Mouse (Mus musculus): ENCODE data around the gene Kdm4b. TPM values are rescaled to one million over a fixed set of nuclear protein-coding genes. Genes with fewer than 3 reads are reported as not detected.

Kdm4b gene
- polyA plus RNA-seq, 1 experiment from 2014 or later, result 28.9 TPM

GRCm38 (mm10) chr17:56361542-56361941, 35.7 kb downstream of the Kdm4b start:
- no peak for ATAC-seq (ENCODE audit: insufficient number of reproducible peaks, insufficient read depth, low FRiP score, low read depth)
- Histone ChIP-seq H3K4me2 (replicated peaks; ENCODE audit: low read depth, low read length) (no peak overlapping the region), H3K27ac (ENCODE audit: low read length) (no peak overlapping the region), H3K4me3 (ENCODE audit: low read depth, low read length) (no peak overlapping the region), H3K4me1 (ENCODE audit: control insufficient read depth, insufficient read depth, low read length) (0 out of 2 replicates have a peak, but pooled peaks cover 8% of the 10 kb centered on the region), H3K9ac (replicated peaks; ENCODE audit: low read depth, low read length) (no peak overlapping the region), H3K36me3 (ENCODE audit: control insufficient read depth, insufficient read depth, low read length) (peaks cover 18% of the 10 kb centered on the region), H3K9me3 (ENCODE audit: control insufficient read depth, low read depth, low read length) (no peaks in the 10 kb centered on the region), H3K27me3 (ENCODE audit: control insufficient read depth, insufficient read depth, low read length) (no peaks in the 10 kb centered on the region)
- WGBS, result 84% methylated on average over 2 of the region's 2 CpGs

- Histone ChIP-seq H3K4me2 (replicated peaks; ENCODE audit: low read depth, low read length) (no peak overlapping the region), H3K9me3 (ENCODE audit: control insufficient read depth, low read depth, low read length) (no peaks in the 10 kb centered on the region), H3K36me3 (ENCODE audit: control insufficient read depth, insufficient read depth, low read length) (peaks cover 24% of the 10 kb centered on the region), H3K27me3 (ENCODE audit: control insufficient read depth, insufficient read depth, low read length) (no peaks in the 10 kb centered on the region), H3K4me3 (ENCODE audit: low read depth, low read length) (no peak overlapping the region), H3K9ac (replicated peaks; ENCODE audit: low read depth, low read length) (no peak overlapping the region), H3K27ac (ENCODE audit: low read length) (no peak overlapping the region), H3K4me1 (ENCODE audit: control insufficient read depth, insufficient read depth, low read length) (0 out of 2 replicates have a peak, but pooled peaks cover 8% of the 10 kb centered on the region)
- ATAC-seq (ENCODE audit: insufficient number of reproducible peaks, insufficient read depth, low FRiP score, low read depth), result no peak
- 37% methylated on average over 7 of the region's 7 CpGs for WGBS
These were observed 40.2 kb downstream of the Kdm4b start for GRCm38 (mm10) chr17:56365791-56366673.

DNA sequence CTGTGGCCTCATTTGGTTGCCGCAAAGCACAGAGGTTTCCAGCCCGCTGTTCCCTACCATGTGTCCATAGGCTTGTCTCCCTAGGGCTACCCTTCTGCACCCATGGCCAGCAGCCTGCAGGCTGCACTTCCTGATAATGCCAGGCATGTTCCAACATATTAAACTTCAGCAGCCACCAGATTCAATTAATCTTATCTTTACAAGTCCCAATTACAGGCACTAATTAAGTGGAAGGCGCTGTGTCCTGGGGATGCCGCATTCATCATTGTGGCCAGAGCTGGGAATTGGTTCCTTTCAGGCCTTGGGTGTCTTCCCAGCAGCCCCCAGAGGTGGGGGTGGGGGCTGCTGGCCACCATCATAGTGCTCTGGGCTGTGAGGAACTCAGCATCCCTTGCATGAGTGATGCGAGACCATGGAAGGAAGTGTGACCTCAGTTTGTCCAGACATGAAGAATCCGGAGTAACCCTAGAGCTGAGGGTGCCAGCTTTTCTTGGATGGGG, 42.5 kb downstream of the Kdm4b start:
- 93% methylated on average over 6 of the region's 6 CpGs for WGBS
- no peak for ATAC-seq (ENCODE audit: insufficient number of reproducible peaks, insufficient read depth, low FRiP score, low read depth)

GRCm38 (mm10) chr17:56370090-56370489, 44.2 kb downstream of the Kdm4b start:
- H3K4me2 ChIP-seq (replicated peaks; ENCODE audit: low read depth, low read length), result no peak overlapping the region
- no peaks in the 10 kb centered on the region for H3K9me3 ChIP-seq (ENCODE audit: control insufficient read depth, low read depth, low read length)
- ATAC-seq (ENCODE audit: insufficient number of reproducible peaks, insufficient read depth, low FRiP score, low read depth), result no peak
- H3K4me1 ChIP-seq (ENCODE audit: control insufficient read depth, insufficient read depth, low read length), result 0 out of 2 replicates have a peak, but pooled peaks cover 8% of the 10 kb centered on the region
- no peak overlapping the region for H3K9ac ChIP-seq (replicated peaks; ENCODE audit: low read depth, low read length)
- no peak overlapping the region for H3K27ac ChIP-seq (ENCODE audit: low read length)
- no peaks in the 10 kb centered on the region for H3K27me3 ChIP-seq (ENCODE audit: control insufficient read depth, insufficient read depth, low read length)
- H3K4me3 ChIP-seq (ENCODE audit: low read depth, low read length), result no peak overlapping the region
- H3K36me3 ChIP-seq (ENCODE audit: control insufficient read depth, insufficient read depth, low read length), result peaks cover 38% of the 10 kb centered on the region
- WGBS, result 78% methylated on average over 3 of the region's 3 CpGs

More for the DNA sequence above, 42.5 kb downstream of the Kdm4b start:
- Histone ChIP-seq H3K4me1 (ENCODE audit: control insufficient read depth, insufficient read depth, low read length) (0 out of 2 replicates have a peak, but pooled peaks cover 8% of the 10 kb centered on the region), H3K36me3 (ENCODE audit: control insufficient read depth, insufficient read depth, low read length) (peaks cover 32% of the 10 kb centered on the region), H3K4me3 (ENCODE audit: low read depth, low read length) (no peak overlapping the region), H3K27me3 (ENCODE audit: control insufficient read depth, insufficient read depth, low read length) (no peaks in the 10 kb centered on the region), H3K9ac (replicated peaks; ENCODE audit: low read depth, low read length) (no peak overlapping the region), H3K27ac (ENCODE audit: low read length) (no peak overlapping the region), H3K4me2 (replicated peaks; ENCODE audit: low read depth, low read length) (no peak overlapping the region), H3K9me3 (ENCODE audit: control insufficient read depth, low read depth, low read length) (no peaks in the 10 kb centered on the region)

DNA sequence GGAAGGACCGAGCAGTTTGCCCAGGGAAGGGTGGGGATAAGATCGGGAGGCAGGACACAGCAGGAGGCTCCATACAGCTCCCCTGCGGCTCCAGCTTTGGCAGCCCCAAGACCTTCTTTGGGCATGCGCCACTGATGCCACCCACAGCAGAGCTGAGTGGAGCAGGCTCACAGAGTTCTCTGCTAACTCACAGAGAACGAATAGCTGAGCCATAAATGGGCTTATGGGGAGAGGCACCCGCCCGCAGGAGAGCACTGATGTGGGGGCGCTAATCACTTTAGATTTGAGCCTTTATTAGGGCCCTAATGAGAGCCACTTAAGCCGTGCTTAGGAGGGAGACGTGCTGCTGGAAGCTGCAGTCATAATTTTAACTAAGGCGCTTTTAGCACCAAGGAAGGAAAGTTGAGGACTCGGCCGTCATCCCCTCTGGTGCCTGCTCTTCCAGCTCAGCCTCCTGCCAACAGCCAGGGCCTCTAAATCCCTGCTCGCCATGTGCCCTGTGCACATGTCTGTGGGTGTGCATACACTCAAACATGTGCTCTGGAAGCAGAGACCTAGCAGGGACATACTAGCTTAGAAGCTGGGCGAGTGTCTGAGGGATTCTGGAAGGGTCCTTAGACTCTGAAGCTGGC, 45.3 kb downstream of the Kdm4b start:
- no peak overlapping the region for H3K9ac ChIP-seq (replicated peaks; ENCODE audit: low read depth, low read length)
- no peak overlapping the region for H3K4me2 ChIP-seq (replicated peaks; ENCODE audit: low read depth, low read length)
- no peaks in the 10 kb centered on the region for H3K4me1 ChIP-seq (ENCODE audit: control insufficient read depth, insufficient read depth, low read length)
- no peak for ATAC-seq (ENCODE audit: insufficient number of reproducible peaks, insufficient read depth, low FRiP score, low read depth)
- WGBS, result 87% methylated on average over 15 of the region's 15 CpGs
- no peak overlapping the region for H3K27ac ChIP-seq (ENCODE audit: low read length)
- no peak overlapping the region for H3K4me3 ChIP-seq (ENCODE audit: low read depth, low read length)
- H3K9me3 ChIP-seq (ENCODE audit: control insufficient read depth, low read depth, low read length), result no peaks in the 10 kb centered on the region
- peaks cover 44% of the 10 kb centered on the region for H3K36me3 ChIP-seq (ENCODE audit: control insufficient read depth, insufficient read depth, low read length)
- H3K27me3 ChIP-seq (ENCODE audit: control insufficient read depth, insufficient read depth, low read length), result no peaks in the 10 kb centered on the region

DNA sequence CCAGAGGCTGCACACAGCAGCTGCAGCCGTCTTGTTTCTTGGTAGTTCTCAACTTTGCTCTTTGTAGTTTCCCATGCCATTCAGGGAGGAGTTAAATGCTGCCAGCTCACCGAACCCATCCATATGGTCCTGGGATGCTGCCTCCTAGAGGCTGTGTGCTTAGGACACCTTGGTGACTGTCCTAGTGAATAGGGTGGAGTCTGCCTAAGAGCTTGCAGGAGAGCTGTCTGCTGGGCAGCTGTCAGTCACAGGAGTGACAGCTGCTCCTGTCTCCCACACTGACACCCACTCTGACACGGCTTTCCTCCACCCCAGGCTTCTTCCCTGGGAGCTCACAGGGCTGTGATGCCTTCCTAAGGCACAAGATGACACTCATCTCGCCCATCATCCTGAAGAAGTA, 46.2 kb downstream of the Kdm4b start:
- Histone ChIP-seq H3K27me3 (ENCODE audit: control insufficient read depth, insufficient read depth, low read length) (no peaks in the 10 kb centered on the region), H3K9me3 (ENCODE audit: control insufficient read depth, low read depth, low read length) (no peaks in the 10 kb centered on the region), H3K9ac (replicated peaks; ENCODE audit: low read depth, low read length) (no peak overlapping the region), H3K27ac (ENCODE audit: low read length) (no peak overlapping the region), H3K36me3 (ENCODE audit: control insufficient read depth, insufficient read depth, low read length) (peaks cover 52% of the 10 kb centered on the region), H3K4me3 (ENCODE audit: low read depth, low read length) (no peak overlapping the region), H3K4me1 (ENCODE audit: control insufficient read depth, insufficient read depth, low read length) (no peaks in the 10 kb centered on the region), H3K4me2 (replicated peaks; ENCODE audit: low read depth, low read length) (no peak overlapping the region)
- ATAC-seq (ENCODE audit: insufficient number of reproducible peaks, insufficient read depth, low FRiP score, low read depth), result no peak
- WGBS, result 64% methylated on average over 4 of the region's 4 CpGs

DNA sequence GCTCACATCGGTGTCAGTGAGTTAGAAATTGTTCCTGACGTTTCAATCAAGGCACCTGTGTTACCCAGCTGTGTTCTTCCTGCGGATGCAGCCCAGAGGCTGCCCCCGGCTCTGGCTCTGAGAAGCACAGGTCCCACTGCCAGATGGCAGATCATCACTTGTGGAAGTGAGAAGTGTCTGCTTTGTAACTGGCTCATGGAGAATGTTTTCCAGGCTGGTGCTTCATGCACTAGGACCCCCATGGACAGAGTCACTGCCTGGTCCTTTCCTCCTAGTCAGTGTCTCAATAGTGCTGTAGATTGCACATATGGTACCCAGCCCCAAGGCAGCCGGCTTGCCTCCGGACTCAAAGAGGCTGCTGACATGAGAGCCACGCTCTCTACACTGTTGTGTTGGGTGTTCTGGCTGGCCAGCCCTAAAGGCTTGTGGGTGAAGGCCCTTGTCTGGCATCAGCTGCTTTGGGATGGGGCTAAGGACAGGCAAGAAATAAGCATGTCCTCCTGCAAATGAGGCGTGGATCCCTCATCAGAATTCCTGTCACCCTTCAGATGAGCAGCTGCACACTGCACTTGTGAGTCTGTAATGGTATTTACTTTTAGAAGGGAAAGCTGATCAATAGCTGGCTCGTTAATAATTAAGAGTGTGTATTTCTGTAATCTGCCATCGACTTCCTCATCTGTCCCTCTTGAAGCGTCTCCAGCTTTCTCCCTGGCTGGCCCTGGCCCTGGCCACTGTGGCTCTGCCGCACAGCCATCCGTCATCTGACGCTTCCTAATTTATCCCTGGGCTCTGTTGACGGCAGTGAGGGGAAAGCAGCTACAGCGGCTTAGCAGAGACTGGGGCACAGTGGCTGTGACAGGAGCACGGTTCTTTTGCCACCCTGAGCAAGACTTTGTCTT, 47.5 kb downstream of the Kdm4b start:
- 68% methylated on average over 17 of the region's 17 CpGs for WGBS
- Histone ChIP-seq H3K9me3 (ENCODE audit: control insufficient read depth, low read depth, low read length) (no peaks in the 10 kb centered on the region), H3K4me2 (replicated peaks; ENCODE audit: low read depth, low read length) (no peak overlapping the region), H3K4me1 (ENCODE audit: control insufficient read depth, insufficient read depth, low read length) (no peaks in the 10 kb centered on the region), H3K4me3 (ENCODE audit: low read depth, low read length) (no peak overlapping the region), H3K27ac (ENCODE audit: low read length) (no peak overlapping the region), H3K9ac (replicated peaks; ENCODE audit: low read depth, low read length) (no peak overlapping the region), H3K27me3 (ENCODE audit: control insufficient read depth, insufficient read depth, low read length) (no peaks in the 10 kb centered on the region), H3K36me3 (ENCODE audit: control insufficient read depth, insufficient read depth, low read length) (peaks cover 64% of the 10 kb centered on the region)
- ATAC-seq (ENCODE audit: insufficient number of reproducible peaks, insufficient read depth, low FRiP score, low read depth), result no peak

- H3K27ac ChIP-seq (ENCODE audit: low read length), result no peak overlapping the region
- H3K9ac ChIP-seq (replicated peaks; ENCODE audit: low read depth, low read length), result no peak overlapping the region
- 74% methylated on average over 1 of the region's 1 CpGs for WGBS
- no peaks in the 10 kb centered on the region for H3K4me1 ChIP-seq (ENCODE audit: control insufficient read depth, insufficient read depth, low read length)
- no peaks in the 10 kb centered on the region for H3K27me3 ChIP-seq (ENCODE audit: control insufficient read depth, insufficient read depth, low read length)
- H3K4me2 ChIP-seq (replicated peaks; ENCODE audit: low read depth, low read length), result no peak overlapping the region
- H3K9me3 ChIP-seq (ENCODE audit: control insufficient read depth, low read depth, low read length), result no peaks in the 10 kb centered on the region
- peaks cover 62% of the 10 kb centered on the region for H3K36me3 ChIP-seq (ENCODE audit: control insufficient read depth, insufficient read depth, low read length)
- no peak overlapping the region for H3K4me3 ChIP-seq (ENCODE audit: low read depth, low read length)
- no peak for ATAC-seq (ENCODE audit: insufficient number of reproducible peaks, insufficient read depth, low FRiP score, low read depth)
These were observed 49.0 kb downstream of the Kdm4b start for GRCm38 (mm10) chr17:56374851-56375250.

Measured in stomach, embryonic 14.5 days (tissue).